Mouse (Mus musculus) layer of hippocampus, adult 9-10 months (tissue): Measurements from ENCODE around the gene Tnrc6c.
A peak's percentile ranks its signal among the peaks of the same experiment; 100 is the strongest.

Experiments
- DNase-seq: peaks from one replicate; pipeline ENCODE4 v3.0.0; 2022; ENCODE audit warnings: low spot score

Gene Tnrc6c

GRCm38 (mm10) chr11:117653491-117654351, at the start of gene Tnrc6c:
Gene Tnrc6c, plus strand, starts transcription at chr11:117654289.
- peak; percentile 56 for DNase-seq

DNA sequence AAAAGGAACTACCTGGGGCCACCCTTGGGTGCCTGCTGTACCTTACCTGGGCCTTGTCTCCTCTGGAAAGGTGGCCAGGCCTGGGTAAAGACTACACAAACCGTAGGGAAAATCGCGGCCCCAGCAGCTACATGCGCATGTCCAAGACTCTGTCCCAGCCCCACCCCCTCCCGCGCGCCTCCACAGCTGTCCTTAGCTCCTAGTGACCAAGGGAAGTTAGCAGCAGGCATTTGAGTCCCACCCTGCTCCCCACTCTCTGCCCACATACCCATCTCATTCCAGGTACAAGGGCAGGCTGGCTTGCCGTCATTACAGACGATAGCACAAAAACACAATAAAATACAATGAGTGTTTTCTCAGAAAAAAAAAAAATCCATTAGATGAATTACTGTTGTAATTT, 48.0 kb upstream of the Tnrc6c start:
- no peak for DNase-seq

- no peak for DNase-seq
Observed at GRCm38 (mm10) chr11:117606605-117607203, 47.4 kb upstream of the Tnrc6c start.

GRCm38 (mm10) chr11:117608141-117608789, 45.8 kb upstream of the Tnrc6c start:
- no peak for DNase-seq

DNA sequence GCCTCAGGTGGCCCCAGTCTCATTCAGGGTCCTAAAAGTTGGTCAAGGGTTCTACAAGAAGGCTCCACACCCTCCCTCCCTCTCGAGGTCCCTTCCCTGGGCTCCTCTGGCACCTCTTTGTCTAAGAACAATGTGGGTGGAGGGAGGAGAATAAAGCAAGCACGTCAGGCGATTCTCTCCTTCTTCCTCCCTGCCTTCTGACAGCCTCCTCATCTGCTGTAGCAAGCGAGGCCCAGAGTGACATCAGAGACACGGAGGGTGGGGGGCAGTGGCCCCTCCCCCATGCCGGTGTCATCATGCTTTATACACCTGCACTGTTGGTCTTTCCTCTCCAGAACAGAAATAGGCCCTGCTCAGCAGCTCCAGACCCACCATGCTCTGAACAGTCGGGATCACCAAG, 45.1 kb upstream of the Tnrc6c start:
- DNase-seq = no peak

GRCm38 (mm10) chr11:117610589-117610988, 43.5 kb upstream of the Tnrc6c start:
- DNase-seq = no peak

GRCm38 (mm10) chr11:117611068-117611467, 43.0 kb upstream of the Tnrc6c start:
- no peak for DNase-seq

GRCm38 (mm10) chr11:117611860-117612259, 42.2 kb upstream of the Tnrc6c start:
- DNase-seq = no peak

DNA sequence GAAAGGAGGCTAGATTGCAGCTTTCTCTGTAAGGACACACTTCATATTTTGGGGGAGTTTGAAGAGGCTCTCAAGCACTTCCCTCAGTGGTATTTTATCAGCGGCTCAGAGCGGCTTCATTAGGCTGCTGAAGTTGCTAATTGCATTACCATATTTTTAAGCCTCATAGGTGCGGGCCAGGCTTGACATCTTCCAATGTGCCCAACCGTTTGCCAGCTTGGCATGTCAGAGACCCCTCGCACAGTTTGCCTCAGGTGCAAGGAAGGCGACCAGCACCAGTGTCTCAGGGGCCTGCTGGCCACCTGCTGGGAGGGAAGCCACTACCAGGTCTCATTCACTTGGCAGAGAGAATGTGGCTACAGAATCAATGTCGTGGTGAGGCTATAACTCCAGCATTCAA, 41.2 kb upstream of the Tnrc6c start:
- DNase-seq = no peak

DNA sequence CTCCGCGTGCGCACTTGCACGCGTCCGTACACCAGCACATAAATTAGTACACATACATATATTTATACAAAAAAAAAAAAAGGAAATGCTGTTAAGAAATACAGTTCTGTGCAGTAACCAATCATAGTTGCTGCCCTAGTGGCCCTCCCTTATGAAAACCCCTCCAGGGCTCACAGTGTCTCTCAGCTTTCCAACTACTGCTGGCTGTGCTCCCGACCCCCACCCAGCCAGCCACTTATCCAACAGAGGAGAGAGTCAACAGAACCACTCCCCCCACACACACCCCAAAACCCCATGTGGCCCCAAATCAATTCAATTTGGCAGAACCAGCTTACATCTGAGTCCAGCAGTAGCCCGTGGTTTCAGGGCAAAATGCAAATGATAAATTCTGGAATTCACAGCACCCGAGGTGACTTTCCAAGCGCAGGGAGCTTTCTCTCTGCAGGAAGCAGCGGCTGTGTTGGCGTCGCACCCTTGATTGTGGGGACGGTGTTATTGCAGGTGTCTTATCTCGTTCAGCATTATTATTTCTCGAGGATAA, 36.7 kb upstream of the Tnrc6c start:
- DNase-seq = no peak

DNA sequence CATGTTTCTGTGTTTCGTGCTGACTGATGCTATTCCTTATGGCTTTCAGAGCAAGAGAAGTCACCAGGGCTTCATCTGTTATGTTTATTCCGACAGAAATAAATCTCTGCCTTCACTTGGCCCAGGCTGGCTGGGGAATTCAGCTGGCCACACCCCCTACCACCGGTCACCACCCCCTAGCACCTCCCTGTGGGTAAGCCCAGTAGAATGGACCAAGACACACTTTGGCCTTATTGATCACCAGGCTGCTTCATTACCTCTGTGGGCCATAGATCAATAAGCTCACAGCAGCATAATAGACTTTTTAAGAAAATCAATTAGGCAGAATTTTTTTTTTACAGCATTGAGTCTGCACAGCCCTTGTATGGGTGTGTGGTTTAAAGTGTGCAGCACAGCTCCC, 35.9 kb upstream of the Tnrc6c start:
- DNase-seq = no peak

GRCm38 (mm10) chr11:117618774-117619173, 35.3 kb upstream of the Tnrc6c start:
- DNase-seq = no peak

DNA sequence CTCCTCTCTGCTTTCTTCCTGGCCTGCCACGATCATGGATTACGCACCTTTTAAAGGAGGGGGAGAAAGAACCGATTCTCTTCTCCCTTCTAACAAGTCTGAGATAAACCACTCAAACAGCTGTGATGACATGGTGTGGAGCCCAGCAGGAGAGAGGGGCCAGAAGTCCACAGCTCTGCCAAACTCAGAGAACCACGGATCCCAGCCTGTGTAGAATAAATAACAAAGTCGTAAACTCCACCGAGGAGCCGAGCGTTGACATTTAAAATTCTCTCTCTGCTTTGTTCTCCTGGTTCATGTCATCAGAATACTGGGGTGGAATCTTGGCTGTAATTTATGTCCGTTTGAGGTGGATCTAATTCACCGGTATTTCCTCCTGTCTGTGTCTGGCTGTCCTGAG, 34.5 kb upstream of the Tnrc6c start:
- no peak for DNase-seq

DNA sequence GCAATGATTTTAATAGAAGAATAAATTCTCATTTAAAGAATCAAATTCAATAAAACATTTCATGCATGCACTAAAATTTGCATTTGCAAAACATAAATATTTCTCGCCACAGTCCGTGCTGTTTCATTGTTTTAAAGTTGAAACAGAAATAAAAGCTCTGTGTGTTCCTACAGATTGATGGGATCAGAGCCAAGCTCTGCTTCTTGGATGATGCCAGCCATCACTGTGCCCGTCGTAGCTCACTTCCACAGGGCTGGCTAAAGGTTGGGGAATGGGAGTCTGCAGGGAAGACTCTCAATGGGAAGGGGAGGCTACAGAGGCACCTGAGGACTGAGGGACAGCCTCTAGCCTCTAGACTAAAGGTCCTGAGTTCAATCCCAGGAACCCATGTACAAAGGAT, 28.9 kb upstream of the Tnrc6c start:
- no peak for DNase-seq

GRCm38 (mm10) chr11:117626557-117626956, 27.5 kb upstream of the Tnrc6c start:
- no peak for DNase-seq

DNA sequence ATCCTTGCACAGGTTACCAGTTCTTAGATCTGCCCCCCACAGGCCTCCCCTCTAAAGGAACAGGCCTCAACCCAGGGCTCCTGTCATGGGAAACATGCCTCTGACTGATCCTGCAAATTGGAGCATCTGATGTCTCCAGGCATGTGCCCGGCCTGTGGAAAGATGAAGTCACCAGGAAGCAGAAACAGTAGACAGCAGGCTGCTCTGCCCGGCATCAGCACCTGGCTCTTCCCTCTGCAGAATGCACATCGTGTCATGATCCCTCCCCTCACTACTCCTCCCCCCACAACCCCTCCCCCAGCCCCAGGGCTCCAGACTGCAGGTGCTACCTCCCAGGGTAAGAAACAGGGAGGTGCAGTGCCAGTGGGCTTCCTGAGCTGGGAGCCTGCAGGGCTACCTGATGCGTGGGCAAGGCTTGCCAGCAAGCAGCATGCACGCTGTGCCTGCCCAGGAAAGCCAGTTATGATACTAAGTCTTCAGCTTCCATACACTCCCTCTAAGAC, 27.0 kb upstream of the Tnrc6c start:
- DNase-seq = no peak

GRCm38 (mm10) chr11:117627746-117628311, 26.3 kb upstream of the Tnrc6c start:
- DNase-seq = no peak

- no peak for DNase-seq
Observed at GRCm38 (mm10) chr11:117628312-117628779, 25.7 kb upstream of the Tnrc6c start.

DNA sequence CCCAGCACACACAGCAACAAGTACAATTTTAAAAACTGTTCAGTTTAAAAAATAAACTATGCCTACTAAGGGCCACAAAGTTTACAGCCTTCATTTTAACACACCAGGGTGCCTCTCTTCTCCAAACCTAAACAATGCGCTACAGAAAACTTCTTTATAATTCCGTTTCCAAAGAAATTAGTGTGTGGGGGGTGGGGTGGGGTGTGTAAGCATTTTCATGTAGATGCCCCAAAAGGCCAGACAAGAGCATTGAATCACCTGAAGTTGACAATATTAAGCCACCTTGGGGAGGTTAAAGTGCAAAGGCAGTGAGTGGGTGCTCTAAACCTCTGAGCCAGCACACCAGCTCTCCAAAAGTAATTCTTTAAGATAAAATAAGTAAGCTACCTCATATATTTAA, 24.2 kb upstream of the Tnrc6c start:
- no peak for DNase-seq

DNA sequence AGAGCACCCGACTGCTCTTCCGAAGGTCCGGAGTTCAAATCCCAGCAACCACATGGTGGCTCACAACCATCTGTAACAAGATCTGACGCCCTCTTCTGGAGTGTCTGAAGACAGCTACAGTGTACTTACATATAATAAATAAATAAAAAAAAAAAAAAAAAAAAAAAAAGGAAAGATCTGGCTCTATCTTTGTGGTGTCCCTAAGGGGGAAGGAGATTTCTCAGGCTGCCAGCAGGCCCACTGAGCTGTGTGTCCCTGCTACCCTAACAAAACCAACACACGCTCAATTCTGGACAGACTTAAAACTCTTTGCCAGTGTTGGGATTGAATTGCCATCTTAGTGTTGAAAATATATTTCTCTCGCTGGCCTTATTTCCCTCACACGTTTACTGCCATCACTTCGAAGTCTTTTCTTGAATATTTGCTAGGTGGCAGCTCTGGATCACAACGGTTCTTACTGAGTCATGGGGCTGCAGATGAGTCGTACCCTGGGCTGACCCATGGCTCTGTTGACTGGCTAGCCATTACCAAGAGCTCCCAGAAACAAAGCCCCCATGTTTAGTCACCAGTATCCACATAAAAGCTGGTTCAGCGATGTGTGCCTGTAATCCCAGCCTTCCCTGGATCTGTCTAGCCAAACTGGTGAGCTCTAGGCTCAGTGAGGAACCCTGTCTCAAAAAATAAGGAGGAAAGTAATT, 23.1 kb upstream of the Tnrc6c start:
- DNase-seq = no peak

DNA sequence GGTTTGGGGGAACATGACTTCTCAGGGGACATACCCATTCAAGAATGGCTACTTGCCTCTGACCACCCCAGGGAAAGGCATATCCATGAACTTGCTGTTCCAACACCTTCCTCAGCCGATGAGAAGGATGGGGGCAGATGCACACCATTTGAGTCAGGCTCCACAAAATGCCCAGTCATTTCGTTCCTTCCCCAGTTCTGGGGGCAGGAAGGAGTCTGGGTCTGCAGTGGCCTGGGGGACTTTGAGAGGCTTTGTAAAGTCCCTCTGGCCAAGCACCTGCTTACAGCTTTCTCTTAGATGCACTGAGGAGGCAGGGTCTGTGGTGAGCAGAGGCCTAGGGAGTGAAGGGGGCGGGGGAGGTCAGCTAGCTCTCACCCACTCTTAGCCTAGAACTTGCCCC, 20.8 kb upstream of the Tnrc6c start:
- DNase-seq = no peak

- no peak for DNase-seq
Observed at GRCm38 (mm10) chr11:117638386-117638785, 15.7 kb upstream of the Tnrc6c start.
